Mouse (Mus musculus) limb, embryonic 11.5 days (tissue): Measurements from ENCODE around the gene Tmtc4. TPM values are rescaled to one million over a fixed set of nuclear protein-coding genes. Genes with fewer than 3 reads are reported as not detected.

Experiments
- ATAC-seq: fragments of 200-750 bp; cut with Nextera tagmentation; 2 replicates; pipeline ENCODE4 v1.8.0; 2017; ENCODE audit warnings: low read depth; ENCODE audit not compliant: insufficient number of reproducible peaks, low FRiP score, low TSS enrichment
- DNase-seq: peaks from one replicate; pipeline ENCODE4 v3.0.0-alpha.2; 2015; ENCODE audit warnings: low spot score
- H3K27ac ChIP-seq: fragments of 300-500 bp; sonication (generic); replicated peaks from 2 replicates; pipeline ENCODE4 v1.5.1; 2014; ENCODE audit warnings: low read depth, mild to moderate bottlenecking, low read length
- H3K27me3 ChIP-seq: fragments of 300-500 bp; sonication (generic); 2 replicates; pipeline ENCODE4 v1.6.1; 2014; ENCODE audit warnings: mild to moderate bottlenecking, low read length, mixed read lengths; ENCODE audit not compliant: control insufficient read depth, insufficient read depth
- H3K36me3 ChIP-seq: fragments of 300-500 bp; sonication (generic); 2 replicates; pipeline ENCODE4 v1.6.1; 2014; ENCODE audit warnings: mild to moderate bottlenecking, low read length, moderate library complexity, mixed read lengths; ENCODE audit not compliant: control insufficient read depth, insufficient read depth
- H3K4me1 ChIP-seq: fragments of 300-500 bp; sonication (generic); 2 replicates; pipeline ENCODE4 v1.6.1; 2014; ENCODE audit warnings: low read length, mixed read lengths; ENCODE audit not compliant: control insufficient read depth, insufficient read depth
- H3K4me2 ChIP-seq: fragments of 300-500 bp; sonication (generic); 2 replicates; pipeline ENCODE4 v1.6.1; 2014; ENCODE audit warnings: low read depth, mild to moderate bottlenecking, moderate library complexity; ENCODE audit not compliant: severe bottlenecking
- H3K4me3 ChIP-seq: fragments of 300-500 bp; sonication (generic); 2 replicates; pipeline ENCODE4 v1.5.1; 2014; ENCODE audit warnings: low read depth, low read length
- H3K9ac ChIP-seq: fragments of 300-500 bp; sonication (generic); 2 replicates; pipeline ENCODE4 v1.6.1; 2014; ENCODE audit warnings: mild to moderate bottlenecking, low read length
- H3K9me3 ChIP-seq: fragments of 300-500 bp; sonication (generic); 2 replicates; pipeline ENCODE4 v1.6.1; 2016; ENCODE audit warnings: low read length; ENCODE audit not compliant: control insufficient read depth
- WGBS: fragments of 180-500 bp; shearing (Covaris S2); extraction: QIAGEN DNeasy Blood & Tissue Kit; methylation state at CpG from one replicate; pipeline ENCODE4 v1.1.7; 2014; 5-methylcytosine and 5-hydroxymethylcytosine counted together
- polyA plus RNA-seq: library from polyadenylated mRNA; unstranded; fragments of >200 nt; fragmentation: Nextera tagmentation; extraction: Ambion mirVana; gene quantifications from 2 replicates; pipeline ENCODE4 v1.2.1, GENCODE M21; 2014

Gene Tmtc4
- polyA plus RNA-seq = 31.7 and 36.3 TPM in 2 replicates

DNA sequence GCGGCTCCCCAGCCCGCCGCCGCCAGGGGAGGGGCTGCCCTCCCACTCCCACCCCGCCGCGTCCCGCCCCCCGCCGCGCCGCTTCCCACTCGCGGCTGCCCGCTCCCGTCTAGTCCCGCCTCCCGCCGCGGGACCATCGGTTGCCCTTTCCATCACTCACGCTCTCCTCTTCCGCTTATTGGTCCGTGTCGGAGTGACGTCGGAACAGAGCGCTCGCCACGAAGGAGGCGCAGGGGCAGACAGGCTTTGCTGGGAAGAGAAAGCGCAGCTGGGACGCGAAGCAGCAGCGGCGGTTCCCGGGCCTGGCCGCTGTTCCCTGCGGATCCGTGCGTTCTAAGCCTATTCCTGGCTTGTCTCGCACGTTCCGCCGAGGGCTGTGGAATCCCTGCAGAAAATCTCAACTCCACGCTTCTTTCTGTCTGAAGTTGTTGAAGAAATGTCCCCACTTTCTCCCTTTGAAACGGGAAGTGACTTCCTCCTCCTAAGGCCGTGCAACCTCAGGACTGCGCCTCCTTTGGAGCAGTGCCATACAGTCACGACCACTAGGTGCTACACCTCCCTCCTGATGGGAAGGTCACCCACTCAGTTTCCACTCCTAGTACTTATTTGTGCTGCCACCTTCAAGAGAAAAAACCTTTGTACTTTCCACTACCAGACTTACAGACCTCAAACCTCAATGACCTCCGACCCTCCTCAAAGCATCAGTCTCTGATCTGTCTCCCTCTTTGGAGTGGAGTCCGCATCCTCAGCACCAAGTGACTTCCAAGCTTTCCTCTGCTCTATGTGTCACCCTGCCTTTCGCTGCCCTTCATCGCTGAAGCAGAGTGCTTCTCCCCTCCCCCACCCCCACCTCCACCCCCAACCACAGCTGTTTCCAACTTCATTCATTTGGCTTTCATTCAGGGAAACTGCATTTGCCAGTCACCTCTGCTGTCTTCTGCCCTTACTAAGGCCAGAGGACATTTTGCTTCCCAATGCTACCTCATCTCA, at the start of gene Tmtc4:
Gene Tmtc4, minus strand, starts transcription at position 810 of the 990 bp plus-strand sequence.
- peak within 1 kb of the TSS; percentile 83 for H3K27ac ChIP-seq
- H3K9me3 ChIP-seq = no peaks in the 10 kb centered on the region
- 1% methylated on average over 51 of the region's 54 CpGs for WGBS
- peak; percentile 98 for ATAC-seq
- peak; percentile 94 for DNase-seq
- peaks cover 6% of the 10 kb centered on the region; the same call in 1 of the 2 replicates for H3K4me1 ChIP-seq
- H3K36me3 ChIP-seq = no peaks in the 10 kb centered on the region
- peak within 1 kb of the TSS; percentile 87 for H3K4me2 ChIP-seq
- H3K27me3 ChIP-seq = no peaks in the 10 kb centered on the region
- peak within 1 kb of the TSS; percentile 89 for H3K4me3 ChIP-seq
- H3K9ac ChIP-seq = peak within 1 kb of the TSS; percentile 93

DNA sequence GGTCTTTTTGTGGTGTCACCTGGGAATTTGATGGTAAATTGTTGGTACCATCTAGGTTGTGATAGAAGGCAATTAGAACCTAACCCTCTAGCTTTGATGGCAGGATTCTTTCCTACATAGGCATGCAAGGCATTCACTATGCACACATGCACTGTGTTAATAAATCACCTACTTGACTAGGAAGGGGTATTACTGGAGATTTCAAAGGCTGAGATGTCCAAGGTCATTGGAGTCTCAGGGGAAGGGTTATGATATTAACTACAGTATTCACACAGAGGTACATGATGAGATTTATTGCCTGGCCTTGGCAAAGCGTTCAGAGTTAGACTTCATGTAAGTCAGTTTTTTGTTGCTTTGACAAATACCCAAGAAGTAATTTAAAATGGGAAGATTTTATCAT, 48.6 kb upstream of the Tmtc4 start:
- H3K27me3 ChIP-seq = no peaks in the 10 kb centered on the region

DNA sequence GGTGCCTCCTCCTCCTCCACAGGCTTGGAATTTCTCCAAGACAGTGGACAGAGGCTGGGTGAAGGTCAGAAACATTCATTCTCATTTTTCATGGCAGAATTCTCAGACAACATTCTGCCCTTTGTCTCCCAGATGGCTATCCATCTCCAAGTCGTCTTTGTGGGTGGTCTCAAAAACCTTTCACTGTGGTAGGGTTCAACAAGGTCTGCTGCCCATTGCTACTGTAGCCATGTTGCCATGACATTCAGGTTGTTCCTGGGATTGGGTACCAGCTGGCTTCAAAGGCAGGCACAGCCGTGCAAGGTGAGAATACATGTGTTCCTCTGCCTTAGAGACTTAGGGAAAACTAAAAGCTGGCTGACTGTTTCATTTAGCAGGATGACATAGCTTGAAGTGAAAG, 44.0 kb upstream of the Tmtc4 start:
- Histone ChIP-seq H3K36me3 (no peaks in the 10 kb centered on the region), H3K9ac (no peak overlapping the region), H3K4me3 (no peak overlapping the region), H3K4me1 (no peaks in the 10 kb centered on the region), H3K27me3 (no peaks in the 10 kb centered on the region), H3K4me2 (no peak overlapping the region), H3K27ac (no peak overlapping the region), H3K9me3 (no peaks in the 10 kb centered on the region)
- 79% methylated on average over 2 of the region's 2 CpGs for WGBS
- DNase-seq (no peak), ATAC-seq (0 out of 2 replicates have a peak, but pooled peaks have one; percentile 44)

More for the DNA sequence above, 48.6 kb upstream of the Tmtc4 start:
- Histone ChIP-seq H3K4me1 (no peaks in the 10 kb centered on the region), H3K4me2 (no peak overlapping the region), H3K36me3 (no peaks in the 10 kb centered on the region), H3K9me3 (no peaks in the 10 kb centered on the region), H3K9ac (no peak overlapping the region), H3K4me3 (no peak overlapping the region), H3K27ac (no peak overlapping the region)
- DNase-seq = no peak
- ATAC-seq = no peak
- 74% methylated on average over 1 of the region's 1 CpGs for WGBS

DNA sequence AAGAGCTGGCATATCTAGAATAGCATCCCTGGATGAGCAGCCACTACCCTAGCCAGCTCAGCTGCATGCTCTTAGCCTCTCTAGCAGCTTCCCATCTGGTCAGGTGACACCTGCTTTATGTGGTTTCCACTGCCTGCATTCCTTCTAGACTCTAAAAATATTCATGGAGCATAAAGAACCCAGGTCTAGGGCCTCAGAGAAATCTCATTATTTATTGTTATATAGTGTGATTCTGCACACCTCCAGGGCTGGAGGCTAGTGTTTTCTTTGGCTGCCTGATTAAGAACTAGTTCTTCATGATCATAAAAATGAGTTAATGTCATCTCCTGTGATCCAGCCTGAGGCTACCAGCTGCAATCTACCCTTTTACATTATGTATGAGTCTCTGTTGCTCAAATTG, 39.1 kb upstream of the Tmtc4 start:
- no peaks in the 10 kb centered on the region for H3K36me3 ChIP-seq
- H3K27me3 ChIP-seq = no peaks in the 10 kb centered on the region
- no peak overlapping the region for H3K27ac ChIP-seq

DNA sequence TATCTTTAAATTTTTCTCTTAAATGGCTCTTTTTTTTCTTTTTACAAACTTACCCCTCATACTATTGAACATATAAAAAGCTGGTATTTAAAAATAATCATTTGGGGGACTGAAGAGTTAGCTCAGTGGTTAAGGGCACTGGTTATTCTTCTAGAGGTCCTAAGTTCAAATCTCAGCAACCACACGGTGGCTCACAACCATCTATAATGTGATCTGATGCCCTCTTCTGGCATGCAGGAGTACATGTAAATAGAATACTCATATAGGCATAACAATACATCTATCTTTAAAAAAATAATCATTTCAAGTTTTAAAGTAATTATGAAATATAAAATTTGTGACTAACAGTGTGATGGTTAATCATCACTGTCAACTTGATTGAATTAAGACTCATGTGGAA, 32.5 kb upstream of the Tmtc4 start:
- no peaks in the 10 kb centered on the region for H3K4me1 ChIP-seq
- DNase-seq (no peak), ATAC-seq (no peak)
- no peaks in the 10 kb centered on the region for H3K36me3 ChIP-seq
- 93% methylated on average over 1 of the region's 1 CpGs for WGBS
- no peaks in the 10 kb centered on the region for H3K9me3 ChIP-seq
- no peak overlapping the region for H3K27ac ChIP-seq
- H3K4me3 ChIP-seq = no peak overlapping the region
- no peak overlapping the region for H3K9ac ChIP-seq
- no peak overlapping the region for H3K4me2 ChIP-seq
- H3K27me3 ChIP-seq = no peaks in the 10 kb centered on the region

More for the DNA sequence above, 39.1 kb upstream of the Tmtc4 start:
- Histone ChIP-seq H3K4me1 (no peaks in the 10 kb centered on the region), H3K9ac (no peak overlapping the region), H3K4me3 (no peak overlapping the region), H3K9me3 (no peaks in the 10 kb centered on the region), H3K4me2 (no peak overlapping the region)
- ATAC-seq (no peak), DNase-seq (no peak)

DNA sequence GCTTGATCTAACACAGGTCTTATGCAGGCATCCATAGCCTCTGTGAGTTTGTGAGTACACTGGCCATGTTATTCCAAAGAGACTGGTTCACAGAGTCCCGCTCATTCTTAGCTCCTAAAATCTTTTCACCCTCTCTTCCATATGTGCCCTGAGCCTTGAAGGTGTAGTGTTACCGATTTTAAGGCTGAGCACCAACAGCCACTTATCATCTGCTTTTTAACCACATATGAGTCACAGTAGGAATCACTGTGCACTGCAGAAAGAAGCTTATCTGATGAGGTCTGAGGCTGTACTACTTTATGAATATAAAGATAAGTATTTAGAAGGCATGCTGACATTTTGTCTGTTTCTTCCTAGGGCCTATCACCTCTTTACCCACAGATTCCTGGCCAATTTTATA, 31.9 kb upstream of the Tmtc4 start:
- H3K9ac ChIP-seq = no peak overlapping the region
- no peaks in the 10 kb centered on the region for H3K36me3 ChIP-seq
- 89% methylated on average over 2 of the region's 2 CpGs for WGBS
- no peak for ATAC-seq
- H3K27ac ChIP-seq = no peak overlapping the region
- H3K4me1 ChIP-seq = no peaks in the 10 kb centered on the region
- no peaks in the 10 kb centered on the region for H3K27me3 ChIP-seq
- no peaks in the 10 kb centered on the region for H3K9me3 ChIP-seq
- DNase-seq = no peak
- no peak overlapping the region for H3K4me3 ChIP-seq
- no peak overlapping the region for H3K4me2 ChIP-seq

DNA sequence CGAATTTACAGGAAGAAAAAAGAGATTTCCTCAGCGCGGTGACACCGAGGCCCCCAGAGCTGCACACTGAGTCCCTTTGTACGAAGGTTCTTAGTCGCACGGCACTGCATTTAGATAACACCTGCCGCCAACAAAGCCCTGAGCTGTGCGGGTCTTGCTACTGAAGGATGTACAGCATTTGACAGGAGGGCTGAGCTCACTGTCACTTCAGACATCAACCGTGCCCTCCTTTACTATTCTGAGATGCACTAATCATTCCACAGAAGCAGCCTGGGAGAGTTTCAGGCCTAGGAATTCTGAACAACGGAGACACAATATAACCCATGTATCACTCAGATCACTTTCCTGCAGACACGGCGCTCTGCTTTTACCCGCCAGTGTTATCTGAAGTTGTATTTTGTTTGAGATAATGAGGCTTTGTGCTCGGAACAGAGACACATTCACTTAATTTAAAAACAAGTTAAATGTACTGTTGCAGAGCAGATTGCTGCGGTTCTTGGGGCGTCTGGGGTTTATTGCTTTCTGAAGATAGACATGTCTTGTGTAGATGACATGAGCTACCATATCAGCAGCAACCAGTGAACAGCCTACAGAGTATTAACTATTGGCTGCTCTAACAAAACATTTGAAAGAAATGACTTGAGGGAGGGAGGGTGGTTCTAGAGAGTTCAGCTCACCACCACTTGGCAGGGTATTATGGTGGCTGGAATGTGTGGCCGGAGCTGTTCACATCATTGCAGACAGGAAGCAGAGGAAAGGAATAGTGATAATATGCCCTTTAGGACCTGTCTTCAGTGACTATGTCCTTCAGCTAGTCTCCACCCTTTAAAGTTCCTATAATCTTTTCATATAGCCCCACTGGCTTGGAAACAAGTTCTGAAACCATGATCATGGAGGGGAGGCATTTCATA, 25.5 kb upstream of the Tmtc4 start:
- no peaks in the 10 kb centered on the region for H3K36me3 ChIP-seq
- DNase-seq = no peak

DNA sequence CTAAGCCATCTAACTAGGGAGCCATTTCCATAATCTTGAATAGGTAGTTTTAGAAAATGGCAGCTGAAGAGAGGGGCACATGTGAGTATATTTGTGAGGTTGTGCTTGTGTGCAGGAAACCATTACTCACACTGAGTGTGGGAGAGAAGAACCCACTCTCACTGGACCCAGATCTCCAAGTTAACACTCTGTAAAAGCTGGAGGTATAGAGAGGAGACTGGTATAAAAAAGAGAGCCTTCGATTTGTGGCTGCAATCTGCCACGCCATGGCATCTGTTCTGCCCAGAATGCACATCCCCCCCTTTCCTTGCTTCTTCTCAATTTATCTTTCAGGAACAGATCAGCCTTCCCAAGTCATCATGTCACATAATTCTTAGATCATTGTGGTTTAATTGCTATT, 24.8 kb upstream of the Tmtc4 start:
- ATAC-seq (no peak), DNase-seq (no peak)
- Histone ChIP-seq H3K27me3 (no peaks in the 10 kb centered on the region), H3K36me3 (no peaks in the 10 kb centered on the region), H3K4me1 (no peaks in the 10 kb centered on the region), H3K4me3 (no peak overlapping the region), H3K9me3 (no peaks in the 10 kb centered on the region), H3K27ac (no peak overlapping the region), H3K4me2 (no peak overlapping the region), H3K9ac (no peak overlapping the region)
- 95% methylated on average over 2 of the region's 2 CpGs for WGBS

More for the DNA sequence above, 25.5 kb upstream of the Tmtc4 start:
- WGBS = 79% methylated on average over 18 of the region's 18 CpGs
- Histone ChIP-seq H3K4me2 (no peak overlapping the region), H3K27ac (no peak overlapping the region), H3K27me3 (no peaks in the 10 kb centered on the region), H3K4me1 (no peaks in the 10 kb centered on the region), H3K9ac (no peak overlapping the region), H3K9me3 (no peaks in the 10 kb centered on the region), H3K4me3 (no peak overlapping the region)
- no peak for ATAC-seq
